Mouse (Mus musculus): ENCODE results near the gene Marveld3. TPM values are rescaled to one million over a fixed set of nuclear protein-coding genes. Genes with fewer than 3 reads are reported as not detected.

Gene Marveld3
- polyA plus RNA-seq, 1 experiment from 2014 or later, result 0.81 TPM

DNA sequence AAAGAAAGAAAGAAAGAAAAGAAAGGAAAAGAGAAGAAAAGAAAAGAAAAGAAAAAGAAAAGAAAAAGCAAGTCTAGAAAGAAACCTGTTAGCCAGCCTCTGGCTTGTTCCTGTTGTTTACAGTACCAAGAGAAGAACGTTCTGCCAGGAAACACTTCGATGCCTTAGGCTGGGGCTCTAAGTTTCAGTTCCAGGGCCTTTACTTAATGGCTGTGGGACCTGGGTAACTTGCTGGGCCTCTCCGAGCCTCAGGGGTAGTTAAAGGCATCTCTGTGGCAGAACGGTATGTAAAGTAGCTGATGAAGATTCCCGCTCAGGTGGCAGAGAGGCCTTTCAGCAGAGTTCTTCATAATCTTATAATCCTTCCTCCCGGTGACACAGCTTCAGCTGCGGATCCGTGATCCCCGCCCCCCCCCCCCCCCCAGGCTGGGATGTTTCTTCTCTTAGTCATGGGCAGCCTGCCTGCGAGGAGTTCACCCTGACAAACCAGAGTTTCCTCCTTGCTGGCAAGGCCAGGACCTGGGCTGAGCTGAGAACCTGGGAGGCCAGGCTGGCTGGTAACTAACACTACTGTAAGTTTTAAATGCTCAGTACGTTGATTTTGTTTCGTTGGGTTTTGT, 3.9 kb downstream of the Marveld3 start:
- WGBS, result 35% methylated on average over 12 of the region's 12 CpGs
- peaks cover 54% of the 10 kb centered on the region for H3K27me3 ChIP-seq (ENCODE audit: insufficient read depth, poor library complexity, severe bottlenecking)
- no peaks in the 10 kb centered on the region for H3K36me3 ChIP-seq

DNA sequence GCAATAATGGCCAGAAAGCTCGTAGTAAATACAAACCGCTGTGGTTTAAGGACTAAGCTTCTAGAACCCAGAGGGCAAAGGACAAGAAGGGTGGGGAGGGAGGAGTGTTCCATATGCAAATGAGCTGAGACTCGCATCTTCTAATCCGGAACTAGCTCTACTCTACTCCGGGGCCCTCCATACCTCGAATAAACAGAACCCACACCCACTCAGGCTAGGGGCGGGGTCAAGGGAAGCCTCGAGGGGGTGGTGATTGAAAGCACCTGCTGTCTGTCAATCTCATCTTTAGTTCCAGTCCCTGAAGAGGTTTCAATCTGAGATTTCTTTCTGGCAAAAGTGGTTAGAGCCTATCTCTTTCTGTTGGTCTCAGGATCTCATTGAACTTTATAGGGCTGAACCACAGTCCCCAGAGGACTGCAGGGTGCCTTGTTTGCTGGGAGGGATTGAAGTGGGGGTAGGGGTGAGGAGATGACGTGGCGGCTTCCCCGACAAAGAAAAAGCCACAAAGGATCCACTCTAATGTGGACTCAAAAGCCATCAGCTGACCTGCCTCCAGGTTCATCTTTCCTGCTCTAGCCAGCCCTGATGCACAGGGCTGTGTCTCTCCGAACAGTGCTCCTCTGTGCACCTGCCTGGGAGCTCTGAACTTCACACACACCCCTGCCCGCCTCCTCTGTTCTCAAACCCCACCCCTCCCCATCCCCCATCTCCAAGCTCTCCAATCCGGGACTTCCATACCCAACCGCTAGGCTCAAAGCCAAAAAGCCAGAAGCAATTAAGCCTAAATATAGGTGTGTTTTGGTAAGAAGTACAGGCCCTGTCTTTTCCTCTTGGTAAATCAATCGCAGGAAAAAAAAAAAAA, 4.6 kb downstream of the Marveld3 start:
- H3K27me3 ChIP-seq (ENCODE audit: insufficient read depth, poor library complexity, severe bottlenecking), result peaks cover 50% of the 10 kb centered on the region
- DNase-seq (ENCODE audit: low spot score), result peak; percentile 46
- H3K27ac ChIP-seq, result peak overlapping the region; percentile 78
- H3K9me3 ChIP-seq, result no peaks in the 10 kb centered on the region
- H3K4me1 ChIP-seq (replicated peaks), result peaks cover 54% of the 10 kb centered on the region
- H3K4me3 ChIP-seq, result peak overlapping the region; percentile 33
- no peaks in the 10 kb centered on the region for H3K36me3 ChIP-seq
- 8% methylated on average over 16 of the region's 16 CpGs for WGBS

More for the DNA sequence above, 3.9 kb downstream of the Marveld3 start:
- H3K9me3 ChIP-seq, result no peaks in the 10 kb centered on the region
- peaks cover 53% of the 10 kb centered on the region for H3K4me1 ChIP-seq (replicated peaks)
- no peak overlapping the region for H3K4me3 ChIP-seq
- H3K27ac ChIP-seq, result no peak overlapping the region
- DNase-seq (ENCODE audit: low spot score), result no peak

DNA sequence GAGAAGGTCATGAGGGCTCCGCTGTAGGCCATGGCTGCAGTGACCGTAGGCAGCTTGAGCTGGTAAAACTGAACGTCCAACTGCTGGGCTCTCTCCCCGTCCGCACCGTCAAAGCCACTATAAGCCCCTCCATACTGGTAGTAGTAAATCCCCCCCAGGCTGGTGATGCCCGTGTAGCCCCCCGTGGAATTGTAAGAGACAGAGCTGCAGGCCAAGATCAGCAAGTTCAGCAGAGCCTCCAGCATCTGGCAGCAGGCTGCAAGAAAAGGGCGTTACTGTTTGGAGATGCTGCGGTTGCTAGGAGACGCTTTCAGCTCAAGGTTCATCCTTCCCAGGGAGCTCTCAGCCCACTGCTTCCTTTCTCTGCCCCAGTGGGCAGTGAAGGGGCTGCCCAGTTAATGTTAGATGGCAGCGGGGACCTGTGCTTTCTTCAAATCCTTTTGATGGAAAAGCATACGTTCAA, 7.5 kb downstream of the Marveld3 start:
- Histone ChIP-seq H3K4me1 (replicated peaks) (peaks cover 54% of the 10 kb centered on the region), H3K27ac (peak overlapping the region; percentile 40; the same call in 1 of the 2 replicates)
- DNase-seq (ENCODE audit: low spot score), result peak; percentile 70

DNA sequence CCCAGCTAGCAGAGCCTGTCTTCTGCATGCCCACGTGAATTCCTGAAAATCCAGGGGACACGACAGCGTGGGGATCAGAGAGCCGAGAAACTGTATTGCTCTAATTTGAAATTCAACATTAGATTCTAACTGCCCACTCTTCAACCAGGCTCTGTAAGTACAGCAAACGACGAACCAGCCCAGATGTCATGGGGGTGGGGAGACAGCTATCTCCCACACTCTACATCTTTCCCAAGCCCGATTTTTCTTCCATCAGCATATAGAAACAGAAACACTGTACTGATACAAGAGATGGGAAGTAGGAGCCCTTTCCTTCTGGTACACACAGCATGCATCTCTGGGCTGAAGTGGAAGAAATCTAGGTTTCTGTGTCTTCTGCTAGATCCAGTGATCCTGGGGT, 9.8 kb downstream of the Marveld3 start:
- no peak overlapping the region for H3K27ac ChIP-seq

More for the DNA sequence above, 7.5 kb downstream of the Marveld3 start:
- WGBS, result 45% methylated on average over 13 of the region's 13 CpGs
- no peak overlapping the region for H3K4me3 ChIP-seq
- no peaks in the 10 kb centered on the region for H3K9me3 ChIP-seq
- H3K36me3 ChIP-seq, result no peaks in the 10 kb centered on the region
- peaks cover 34% of the 10 kb centered on the region for H3K27me3 ChIP-seq (ENCODE audit: insufficient read depth, poor library complexity, severe bottlenecking)

DNA sequence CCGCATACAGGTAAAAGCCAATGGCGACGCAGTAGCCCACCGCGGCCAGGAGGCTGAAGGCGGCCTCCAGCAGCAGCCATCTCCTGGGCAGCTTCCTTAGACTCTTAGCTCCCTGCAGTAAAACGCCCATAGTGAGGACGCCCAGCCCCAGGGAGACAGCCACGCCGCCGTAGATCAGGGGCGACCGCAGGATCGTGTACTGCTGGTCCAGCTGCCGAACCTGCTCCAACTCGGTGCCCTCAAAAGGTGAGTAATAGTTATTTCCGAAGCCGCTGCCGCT, 13.8 kb downstream of the Marveld3 start:
- Histone ChIP-seq H3K9me3 (no peaks in the 10 kb centered on the region), H3K27me3 (ENCODE audit: insufficient read depth, poor library complexity, severe bottlenecking) (peaks cover 40% of the 10 kb centered on the region), H3K36me3 (peaks cover 11% of the 10 kb centered on the region), H3K27ac (peak overlapping the region; percentile 75), H3K4me1 (replicated peaks) (peaks cover 41% of the 10 kb centered on the region), H3K4me3 (peak overlapping the region; percentile 50)
- no peak for DNase-seq (ENCODE audit: low spot score)
- WGBS, result 6% methylated on average over 19 of the region's 19 CpGs

More for the DNA sequence above, 9.8 kb downstream of the Marveld3 start:
- WGBS, result 78% methylated on average over 7 of the region's 7 CpGs
- H3K9me3 ChIP-seq, result no peaks in the 10 kb centered on the region
- DNase-seq (ENCODE audit: low spot score), result no peak
- H3K27me3 ChIP-seq (ENCODE audit: insufficient read depth, poor library complexity, severe bottlenecking), result peaks cover 39% of the 10 kb centered on the region
- no peaks in the 10 kb centered on the region for H3K36me3 ChIP-seq
- no peak overlapping the region for H3K4me3 ChIP-seq
- peaks cover 54% of the 10 kb centered on the region for H3K4me1 ChIP-seq (replicated peaks)

DNA sequence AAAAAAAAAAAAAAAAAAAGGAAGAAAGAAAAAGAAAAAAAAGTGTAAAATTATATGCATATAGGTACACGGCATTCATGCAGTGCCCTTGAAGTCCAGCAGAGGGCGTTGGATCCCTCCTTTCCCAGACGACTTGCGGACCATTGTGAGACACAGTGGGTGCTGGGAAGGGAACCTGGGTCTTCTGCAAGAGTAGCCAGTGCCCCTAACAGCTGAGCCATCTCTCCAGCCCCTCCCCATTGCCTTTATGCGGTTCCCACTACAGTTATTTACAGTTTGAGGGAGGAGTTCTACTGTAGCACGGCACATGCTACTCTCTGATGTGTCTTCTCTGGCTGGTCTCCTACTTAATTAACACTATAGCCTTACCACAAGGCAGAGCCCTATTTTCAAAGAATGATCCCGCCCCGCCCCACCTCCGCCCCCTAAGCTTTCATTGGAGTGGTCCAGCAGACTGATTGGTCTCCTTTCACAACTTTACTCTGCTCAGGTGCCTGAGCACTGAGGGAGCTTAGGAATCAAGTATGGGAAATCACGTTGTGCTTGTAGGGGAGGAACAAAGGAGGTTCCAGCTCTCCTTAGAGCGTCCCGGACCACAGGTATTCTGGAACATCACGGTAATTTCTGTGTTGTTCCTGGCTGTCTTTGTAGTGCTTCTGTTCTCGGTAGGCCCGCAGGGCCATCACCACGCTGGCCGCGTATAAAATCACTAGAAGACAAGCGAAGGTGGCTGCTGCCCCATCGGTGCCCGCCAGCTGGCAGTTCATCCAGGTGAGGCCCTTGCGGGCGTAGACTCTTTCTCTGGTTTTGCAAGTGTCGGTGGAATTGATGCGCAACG, 14.3 kb downstream of the Marveld3 start:
- 2% methylated on average over 26 of the region's 26 CpGs for WGBS
- Histone ChIP-seq H3K9me3 (no peaks in the 10 kb centered on the region), H3K27ac (peak overlapping the region; percentile 75)

DNA sequence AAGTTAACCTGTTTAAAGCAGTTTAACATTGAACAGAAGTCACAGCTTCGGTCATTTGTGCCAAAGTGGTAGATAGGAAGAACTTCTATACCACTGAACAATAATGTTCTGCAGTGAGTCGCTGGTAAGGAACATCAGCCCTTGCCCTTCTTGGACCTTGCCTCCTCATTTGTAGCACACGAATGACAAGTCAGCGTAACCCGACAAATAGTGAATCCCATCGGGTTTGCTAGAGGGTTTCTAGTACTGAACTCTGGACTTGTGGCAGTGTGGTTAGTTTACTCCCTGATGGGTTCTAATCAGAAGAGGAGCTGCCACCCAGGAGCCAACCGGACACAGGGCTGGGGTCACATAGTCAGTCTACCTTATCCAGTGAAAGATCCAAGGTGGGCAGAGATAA, 15.7 kb downstream of the Marveld3 start:
- no peak for DNase-seq (ENCODE audit: low spot score)
- 88% methylated on average over 7 of the region's 7 CpGs for WGBS
- Histone ChIP-seq H3K4me3 (no peak overlapping the region), H3K36me3 (peaks cover 27% of the 10 kb centered on the region), H3K27me3 (ENCODE audit: insufficient read depth, poor library complexity, severe bottlenecking) (peaks cover 36% of the 10 kb centered on the region), H3K27ac (no peak overlapping the region), H3K9me3 (no peaks in the 10 kb centered on the region), H3K4me1 (replicated peaks) (peaks cover 29% of the 10 kb centered on the region)

More for the DNA sequence above, 14.3 kb downstream of the Marveld3 start:
- Histone ChIP-seq H3K27me3 (ENCODE audit: insufficient read depth, poor library complexity, severe bottlenecking) (peaks cover 36% of the 10 kb centered on the region), H3K4me3 (peak overlapping the region; percentile 50), H3K4me1 (replicated peaks) (peaks cover 41% of the 10 kb centered on the region), H3K36me3 (peaks cover 17% of the 10 kb centered on the region)
- peak; percentile 58 for DNase-seq (ENCODE audit: low spot score)

DNA sequence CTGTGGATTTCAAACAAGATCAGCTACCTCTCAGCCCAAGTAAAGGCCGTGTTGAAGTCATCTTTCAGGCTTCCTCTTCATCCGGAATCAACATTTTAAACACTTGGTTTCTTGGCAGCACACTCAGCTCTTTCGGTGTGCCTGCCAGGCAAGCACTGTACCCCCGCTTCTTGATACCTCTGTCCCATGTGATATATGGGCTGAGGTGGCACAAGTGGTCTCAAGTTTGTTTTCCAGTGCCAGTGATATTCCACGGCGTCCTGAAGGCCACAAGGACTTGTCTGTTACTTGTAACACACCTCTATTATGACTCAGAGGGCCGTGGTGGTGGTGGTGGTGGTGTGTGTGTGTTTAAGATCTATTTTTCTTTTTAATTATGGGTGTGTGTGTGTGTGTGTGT, 16.3 kb downstream of the Marveld3 start:
- WGBS, result 86% methylated on average over 7 of the region's 7 CpGs
- Histone ChIP-seq H3K9me3 (no peaks in the 10 kb centered on the region), H3K4me1 (replicated peaks) (peaks cover 23% of the 10 kb centered on the region), H3K27me3 (ENCODE audit: insufficient read depth, poor library complexity, severe bottlenecking) (peaks cover 35% of the 10 kb centered on the region), H3K27ac (no peak overlapping the region), H3K36me3 (peaks cover 33% of the 10 kb centered on the region), H3K4me3 (no peak overlapping the region)
- no peak for DNase-seq (ENCODE audit: low spot score)

DNA sequence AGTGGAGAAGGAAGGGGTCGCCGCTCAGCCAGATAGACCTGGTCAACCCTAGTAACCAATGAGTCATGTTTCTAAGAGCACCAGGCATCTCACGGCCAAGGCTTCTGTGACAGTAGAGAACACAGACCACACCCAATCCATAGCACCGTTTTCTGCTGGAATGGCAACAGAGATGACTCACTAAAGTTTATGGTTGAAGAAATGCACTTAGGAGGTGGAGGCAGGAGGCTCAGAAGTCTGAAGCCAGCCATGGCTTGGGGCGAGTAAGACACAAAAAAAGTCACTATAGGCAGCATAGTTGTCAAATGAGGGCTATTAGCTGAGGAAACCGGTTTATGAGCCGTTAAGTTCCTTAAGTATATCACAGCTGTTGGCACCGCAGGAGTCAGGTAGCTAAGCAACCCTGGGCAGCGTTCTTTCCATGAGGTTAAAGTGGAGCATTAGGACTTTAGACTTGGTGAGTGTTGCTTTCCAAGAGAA, 16.8 kb downstream of the Marveld3 start:
- H3K36me3 ChIP-seq, result peaks cover 38% of the 10 kb centered on the region
- no peaks in the 10 kb centered on the region for H3K9me3 ChIP-seq
- no peak for DNase-seq (ENCODE audit: low spot score)
- no peak overlapping the region for H3K4me3 ChIP-seq
- no peak overlapping the region for H3K27ac ChIP-seq
- H3K4me1 ChIP-seq (replicated peaks), result peaks cover 22% of the 10 kb centered on the region
- 64% methylated on average over 9 of the region's 9 CpGs for WGBS
- H3K27me3 ChIP-seq (ENCODE audit: insufficient read depth, poor library complexity, severe bottlenecking), result peaks cover 30% of the 10 kb centered on the region

DNA sequence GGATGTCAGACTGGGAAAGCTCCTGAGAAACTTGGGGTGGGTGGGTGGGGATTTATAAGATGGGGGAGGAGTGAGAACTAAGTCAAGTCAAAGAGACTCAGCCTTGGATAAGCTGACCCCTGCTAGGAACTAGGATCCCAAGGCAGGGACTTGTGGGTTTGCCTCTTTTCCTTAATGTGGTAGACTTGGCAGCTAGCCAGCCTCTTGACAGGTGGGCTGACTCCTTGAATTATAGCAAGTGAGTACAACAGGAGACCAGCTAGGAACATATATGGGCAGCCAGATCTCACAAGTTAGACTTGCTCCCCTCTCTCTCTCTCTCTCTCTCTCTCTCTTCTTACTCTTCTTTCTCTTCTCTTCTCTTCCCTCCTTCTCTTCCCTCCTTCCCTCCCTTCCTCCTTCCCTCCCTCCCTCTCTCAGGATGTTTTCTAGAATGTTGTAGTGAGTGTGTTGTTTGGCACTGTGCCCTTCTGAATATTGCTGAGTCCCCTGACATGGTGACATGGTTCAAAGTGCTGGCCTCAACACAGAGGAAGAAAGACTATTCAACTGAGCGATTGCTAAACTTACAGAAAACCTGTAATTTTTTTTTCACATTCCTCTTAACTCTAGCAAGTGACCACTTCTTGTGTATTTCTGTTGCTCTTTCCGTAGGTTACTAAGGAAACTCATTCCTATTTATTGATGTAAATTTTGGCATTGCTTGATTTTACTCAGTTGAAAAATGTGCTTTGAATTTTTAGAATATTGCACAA, 20.2 kb downstream of the Marveld3 start:
- H3K4me1 ChIP-seq (replicated peaks), result 0 out of 2 replicates have a peak, but pooled peaks cover 7% of the 10 kb centered on the region
- peaks cover 64% of the 10 kb centered on the region for H3K36me3 ChIP-seq
- no peak for DNase-seq (ENCODE audit: low spot score)
- no peaks in the 10 kb centered on the region for H3K9me3 ChIP-seq
- no peak overlapping the region for H3K4me3 ChIP-seq
- WGBS, result 92% methylated on average over 2 of the region's 2 CpGs
- 0 out of 2 replicates have a peak, but pooled peaks cover under 1% of the 10 kb centered on the region for H3K27me3 ChIP-seq (ENCODE audit: insufficient read depth, poor library complexity, severe bottlenecking)
- H3K27ac ChIP-seq, result no peak overlapping the region

DNA sequence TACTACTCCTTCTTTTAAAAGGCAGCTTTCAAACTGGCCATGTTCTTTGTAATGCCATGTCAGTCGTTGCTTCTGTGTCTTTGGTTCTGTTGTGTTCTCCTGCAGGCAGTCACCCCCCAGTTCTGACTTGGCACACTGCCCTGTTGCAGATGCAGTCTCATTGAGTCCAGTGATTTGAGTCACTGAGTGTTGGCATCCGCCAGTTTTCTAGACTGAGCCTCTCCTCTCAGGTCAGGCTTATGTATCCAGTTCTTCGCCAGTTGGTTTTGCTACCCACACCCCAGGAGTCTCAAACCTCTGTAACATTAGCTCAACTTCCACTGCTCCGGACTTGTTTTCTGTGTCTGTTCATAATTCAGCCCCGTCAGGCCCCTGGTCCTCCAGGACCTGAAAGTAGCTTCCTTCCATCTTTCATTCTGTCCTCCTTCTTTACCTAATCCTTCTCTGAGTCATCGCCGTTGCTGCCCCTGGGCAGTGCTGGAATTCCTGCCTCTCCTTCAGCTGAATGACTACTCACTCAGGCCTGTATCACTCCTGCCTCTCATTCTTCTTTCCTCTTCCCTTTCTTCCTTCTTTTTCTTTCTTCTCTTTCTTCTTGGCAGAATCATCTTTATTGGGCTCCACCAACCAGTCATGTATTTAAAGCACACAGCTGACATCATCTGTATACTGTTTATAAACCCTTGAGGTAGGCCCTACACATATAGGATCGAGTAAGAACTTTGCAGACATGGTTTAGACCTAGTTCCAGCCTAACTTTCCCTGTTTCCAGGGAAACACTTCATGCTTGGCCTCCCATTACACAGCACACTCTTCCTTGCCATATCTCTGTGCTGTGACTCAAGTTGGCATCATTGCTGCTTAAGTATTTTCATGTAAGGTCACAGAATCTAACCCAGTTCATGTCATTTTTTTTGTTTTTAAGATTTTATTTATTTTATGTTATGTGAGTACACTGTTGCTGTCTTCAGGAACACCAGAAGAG, 41.3 kb downstream of the Marveld3 start:
- 91% methylated on average over 8 of the region's 8 CpGs for WGBS
- no peaks in the 10 kb centered on the region for H3K4me1 ChIP-seq (replicated peaks)
- H3K27ac ChIP-seq, result no peak overlapping the region
- peaks cover 78% of the 10 kb centered on the region for H3K36me3 ChIP-seq
- no peaks in the 10 kb centered on the region for H3K27me3 ChIP-seq (ENCODE audit: insufficient read depth, poor library complexity, severe bottlenecking)
- no peak for DNase-seq (ENCODE audit: low spot score)
- H3K4me3 ChIP-seq, result no peak overlapping the region
- H3K9me3 ChIP-seq, result no peaks in the 10 kb centered on the region
